Mouse (Mus musculus) B cell, adult (primary cell): ENCODE results near the gene Vmn2r46. TPM values are rescaled to one million over a fixed set of nuclear protein-coding genes. Genes with fewer than 3 reads are reported as not detected.

Experiments used
- total RNA-seq: library from RNA; stranded (reverse); gene quantifications from 4 replicates; pipeline ENCODE4 v1.2.4, GENCODE M21; 2023; ENCODE audit not compliant: inconsistent age

The Vmn2r46 gene
- total RNA-seq = not detected in 4 replicates

DNA sequence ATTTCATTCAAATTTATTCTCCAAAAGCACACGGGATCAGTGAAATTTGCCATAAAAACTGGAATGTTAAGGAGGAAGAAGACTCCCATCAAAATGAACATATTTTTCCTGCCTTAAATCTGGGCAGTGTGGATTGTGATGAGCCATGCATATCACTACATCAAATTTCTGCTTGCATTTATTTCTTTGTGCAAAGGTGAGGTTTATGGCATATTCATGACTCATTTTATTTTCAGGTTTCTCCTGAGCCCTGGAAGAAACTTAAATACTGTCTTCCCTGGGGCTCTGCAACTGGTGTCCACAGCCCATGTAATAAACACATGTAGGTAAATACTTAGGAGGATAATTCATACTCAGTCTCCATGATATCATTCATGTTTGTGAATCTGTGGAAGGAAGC is at the start of gene Vmn2r46:
TSS of gene Vmn2r46 (minus strand) at position 101 of the 400 bp plus-strand sequence.

Other genes starting within 250 kb of the Vmn2r46 start
- gene Vmn2r47, start 70.8 kb upstream of the Vmn2r46 start, total RNA-seq = not detected in 4 replicates
- not detected in 4 replicates for gene Vmn2r48, start 183.0 kb upstream of the Vmn2r46 start, total RNA-seq
- not detected in 4 replicates for gene Vmn2r49, start 221.7 kb upstream of the Vmn2r46 start, total RNA-seq